Mouse (Mus musculus) embryonic facial prominence, embryonic 13.5 days (tissue): ENCODE measurements around the gene Pkd1l3. TPM values are rescaled to one million over a fixed set of nuclear protein-coding genes. Genes with fewer than 3 reads are reported as not detected.

Source experiments
- ATAC-seq: fragments of 200-750 bp; cut with Nextera tagmentation; 2 replicates; pipeline ENCODE4 v1.8.0; 2017; ENCODE audit warnings: low read depth; ENCODE audit not compliant: insufficient number of reproducible peaks, insufficient read depth, low FRiP score, low TSS enrichment
- H3K27ac ChIP-seq: fragments of 300-500 bp; sonication (generic); 2 replicates; pipeline ENCODE4 v1.5.1; 2015; ENCODE audit warnings: moderate library complexity, mild to moderate bottlenecking, inconsistent platforms
- H3K27me3 ChIP-seq: fragments of 300-500 bp; sonication (generic); 2 replicates; pipeline ENCODE4 v1.6.1; 2015; ENCODE audit warnings: mild to moderate bottlenecking, inconsistent platforms
- H3K36me3 ChIP-seq: fragments of 300-500 bp; sonication (generic); 2 replicates; pipeline ENCODE4 v1.6.1; 2015; ENCODE audit warnings: mild to moderate bottlenecking, inconsistent platforms
- H3K4me1 ChIP-seq: fragments of 300-500 bp; sonication (generic); 2 replicates; pipeline ENCODE4 v1.6.1; 2015; ENCODE audit warnings: inconsistent platforms
- H3K4me2 ChIP-seq: fragments of 300-500 bp; sonication (generic); 2 replicates; pipeline ENCODE4 v1.6.1; 2015; ENCODE audit warnings: moderate library complexity, mild to moderate bottlenecking, inconsistent platforms
- H3K4me3 ChIP-seq: fragments of 300-500 bp; sonication (generic); 2 replicates; pipeline ENCODE4 v1.5.1; 2015; ENCODE audit warnings: mild to moderate bottlenecking, inconsistent platforms
- H3K9ac ChIP-seq: fragments of 300-500 bp; sonication (generic); 2 replicates; pipeline ENCODE4 v1.6.1; 2015; ENCODE audit warnings: mild to moderate bottlenecking, inconsistent platforms
- H3K9me3 ChIP-seq: fragments of 300-500 bp; sonication (generic); 2 replicates; pipeline ENCODE4 v1.6.1; 2016; ENCODE audit warnings: inconsistent platforms
- WGBS: fragments of 180-500 bp; shearing (Covaris S2); methylation state at CpG from one replicate; pipeline ENCODE4 v1.1.7; 2015; ENCODE audit warnings: mixed read lengths; 5-methylcytosine and 5-hydroxymethylcytosine counted together
- polyA plus RNA-seq: library from polyadenylated mRNA; unstranded; fragments of >200 nt; fragmentation: Nextera tagmentation; extraction: Ambion mirVana; gene quantifications from 2 replicates; pipeline ENCODE4 v1.2.1, GENCODE M21; 2015

The Pkd1l3 gene
- polyA plus RNA-seq, 1 experiment from 2014 or later, result 0.30 TPM

GRCm38 (mm10) chr8:109591367-109591766, 22.9 kb upstream of the Pkd1l3 start:
- no peak for ATAC-seq
- Histone ChIP-seq H3K9ac (no peak overlapping the region), H3K27me3 (no peaks in the 10 kb centered on the region), H3K9me3 (no peaks in the 10 kb centered on the region), H3K4me1 (no peaks in the 10 kb centered on the region), H3K27ac (no peak overlapping the region), H3K4me2 (no peak overlapping the region), H3K36me3 (peaks cover 44% of the 10 kb centered on the region), H3K4me3 (no peak overlapping the region)
- whole genome bisulfite sequencing, result 89% methylated on average over 3 of the region's 3 CpGs

- Histone ChIP-seq H3K9ac (no peak overlapping the region), H3K4me1 (no peaks in the 10 kb centered on the region), H3K4me2 (no peak overlapping the region), H3K4me3 (no peak overlapping the region), H3K27ac (no peak overlapping the region), H3K27me3 (no peaks in the 10 kb centered on the region), H3K36me3 (peaks cover 50% of the 10 kb centered on the region), H3K9me3 (no peaks in the 10 kb centered on the region)
- no peak for ATAC-seq
- WGBS, result 95% methylated on average over 5 of the region's 5 CpGs
Measured at GRCm38 (mm10) chr8:109592164-109592563, 22.2 kb upstream of the Pkd1l3 start.

- H3K4me3 ChIP-seq, result no peak overlapping the region
- H3K27me3 ChIP-seq, result no peaks in the 10 kb centered on the region
- WGBS, result 77% methylated on average over 6 of the region's 6 CpGs
- no peak for ATAC-seq
- H3K27ac ChIP-seq, result no peak overlapping the region
- no peaks in the 10 kb centered on the region for H3K4me1 ChIP-seq
- no peak overlapping the region for H3K9ac ChIP-seq
- H3K36me3 ChIP-seq, result peaks cover 51% of the 10 kb centered on the region
- no peak overlapping the region for H3K4me2 ChIP-seq
- no peaks in the 10 kb centered on the region for H3K9me3 ChIP-seq
Measured at GRCm38 (mm10) chr8:109593117-109593788, 21.1 kb upstream of the Pkd1l3 start.

GRCm38 (mm10) chr8:109595854-109596253, 18.5 kb upstream of the Pkd1l3 start:
- Histone ChIP-seq H3K36me3 (peaks cover 61% of the 10 kb centered on the region), H3K9ac (no peak overlapping the region), H3K4me1 (no peaks in the 10 kb centered on the region), H3K9me3 (no peaks in the 10 kb centered on the region), H3K4me2 (no peak overlapping the region), H3K27me3 (no peaks in the 10 kb centered on the region), H3K27ac (no peak overlapping the region), H3K4me3 (no peak overlapping the region)
- ATAC-seq, result no peak
- WGBS, result 54% methylated on average over 8 of the region's 8 CpGs

- no peak overlapping the region for H3K4me3 ChIP-seq
- no peak overlapping the region for H3K27ac ChIP-seq
- no peak overlapping the region for H3K4me2 ChIP-seq
- no peak for ATAC-seq
- H3K27me3 ChIP-seq, result no peaks in the 10 kb centered on the region
- H3K9me3 ChIP-seq, result no peaks in the 10 kb centered on the region
- H3K4me1 ChIP-seq, result peaks cover 12% of the 10 kb centered on the region
- H3K9ac ChIP-seq, result no peak overlapping the region
- H3K36me3 ChIP-seq, result peaks cover 36% of the 10 kb centered on the region
- 87% methylated on average over 2 of the region's 2 CpGs for WGBS
Measured at GRCm38 (mm10) chr8:109606725-109607124, 7.6 kb upstream of the Pkd1l3 start.

- Histone ChIP-seq H3K27ac (peak overlapping the region; percentile 98; the same call in 1 of the 2 replicates), H3K9ac (peak overlapping the region; percentile 79), H3K27me3 (no peaks in the 10 kb centered on the region), H3K4me2 (peak overlapping the region; percentile 81), H3K4me1 (peaks cover 12% of the 10 kb centered on the region), H3K9me3 (no peaks in the 10 kb centered on the region), H3K36me3 (peaks cover 29% of the 10 kb centered on the region), H3K4me3 (peak overlapping the region; percentile 67)
- no peak for ATAC-seq
- WGBS, result 6% methylated on average over 12 of the region's 12 CpGs
Measured at GRCm38 (mm10) chr8:109607650-109608049, 6.7 kb upstream of the Pkd1l3 start.

- Histone ChIP-seq H3K4me2 (peak within 1 kb of the TSS; percentile 81), H3K4me1 (peaks cover 12% of the 10 kb centered on the region), H3K36me3 (peaks cover 22% of the 10 kb centered on the region), H3K27ac (peak within 1 kb of the TSS; percentile 98), H3K9ac (peak within 1 kb of the TSS; percentile 79), H3K27me3 (0 out of 2 replicates have a peak, but pooled peaks cover 2% of the 10 kb centered on the region), H3K9me3 (no peaks in the 10 kb centered on the region), H3K4me3 (peak within 1 kb of the TSS; percentile 67)
- under 1% methylated on average over 42 of the region's 42 CpGs for WGBS
- peak; percentile 99 for ATAC-seq
Measured at GRCm38 (mm10) chr8:109608271-109609152, 5.8 kb upstream of the Pkd1l3 start, which contains the start of gene Dhodh. Gene Dhodh (minus strand): TSS chr8:109608673.

- 10% methylated on average over 5 of the region's 5 CpGs for WGBS
- ATAC-seq, result no peak
- H3K9ac ChIP-seq, result peak overlapping the region; percentile 79
- peaks cover 12% of the 10 kb centered on the region for H3K4me1 ChIP-seq
- peak overlapping the region; percentile 67 for H3K4me3 ChIP-seq
- H3K36me3 ChIP-seq, result peaks cover 16% of the 10 kb centered on the region
- H3K27ac ChIP-seq, result peak overlapping the region; percentile 98
- peak overlapping the region; percentile 81 for H3K4me2 ChIP-seq
- 0 out of 2 replicates have a peak, but pooled peaks cover 2% of the 10 kb centered on the region for H3K27me3 ChIP-seq
- no peaks in the 10 kb centered on the region for H3K9me3 ChIP-seq
Measured at GRCm38 (mm10) chr8:109609153-109609502, 5.2 kb upstream of the Pkd1l3 start.

- no peaks in the 10 kb centered on the region for H3K9me3 ChIP-seq
- ATAC-seq, result no peak
- H3K9ac ChIP-seq, result no peak overlapping the region
- no peaks in the 10 kb centered on the region for H3K4me1 ChIP-seq
- no peak overlapping the region for H3K4me2 ChIP-seq
- H3K27ac ChIP-seq, result no peak overlapping the region
- no peak overlapping the region for H3K4me3 ChIP-seq
- 83% methylated on average over 3 of the region's 3 CpGs for WGBS
- 0 out of 2 replicates have a peak, but pooled peaks cover 2% of the 10 kb centered on the region for H3K27me3 ChIP-seq
- no peaks in the 10 kb centered on the region for H3K36me3 ChIP-seq
Measured at GRCm38 (mm10) chr8:109615569-109615968, 1.3 kb downstream of the Pkd1l3 start.

- H3K27me3 ChIP-seq, result no peaks in the 10 kb centered on the region
- H3K36me3 ChIP-seq, result no peaks in the 10 kb centered on the region
- no peak overlapping the region for H3K27ac ChIP-seq
- no peak overlapping the region for H3K4me3 ChIP-seq
- ATAC-seq, result no peak
- H3K4me1 ChIP-seq, result no peaks in the 10 kb centered on the region
- WGBS, result 66% methylated on average over 6 of the region's 6 CpGs
- no peak overlapping the region for H3K9ac ChIP-seq
- H3K4me2 ChIP-seq, result no peak overlapping the region
- peaks cover 4% of the 10 kb centered on the region; the same call in 1 of the 2 replicates for H3K9me3 ChIP-seq
Measured at GRCm38 (mm10) chr8:109628638-109629037, 14.3 kb downstream of the Pkd1l3 start.

- no peak overlapping the region for H3K4me3 ChIP-seq
- H3K9ac ChIP-seq, result no peak overlapping the region
- no peaks in the 10 kb centered on the region for H3K36me3 ChIP-seq
- WGBS, result 84% methylated on average over 5 of the region's 5 CpGs
- no peaks in the 10 kb centered on the region for H3K9me3 ChIP-seq
- no peak overlapping the region for H3K27ac ChIP-seq
- no peak overlapping the region for H3K4me2 ChIP-seq
- no peaks in the 10 kb centered on the region for H3K4me1 ChIP-seq
- no peaks in the 10 kb centered on the region for H3K27me3 ChIP-seq
- ATAC-seq, result no peak
Measured at GRCm38 (mm10) chr8:109632498-109632897, 18.2 kb downstream of the Pkd1l3 start.
